Mouse (Mus musculus) neural tube, embryonic 10.5 days (tissue): ENCODE measurements at regions not wholly inside any gene's neighbourhood (a gene's known extent, or its start where the extent isn't known, plus 50 kb on each side); places are given as distances from the start of the nearest gene placed in this dataset.

Source experiments
- DNase-seq: peaks from one replicate; pipeline ENCODE4 v3.0.0-alpha.2; 2017; ENCODE audit warnings: low spot score; ENCODE audit errors: extremely low spot score

DNA sequence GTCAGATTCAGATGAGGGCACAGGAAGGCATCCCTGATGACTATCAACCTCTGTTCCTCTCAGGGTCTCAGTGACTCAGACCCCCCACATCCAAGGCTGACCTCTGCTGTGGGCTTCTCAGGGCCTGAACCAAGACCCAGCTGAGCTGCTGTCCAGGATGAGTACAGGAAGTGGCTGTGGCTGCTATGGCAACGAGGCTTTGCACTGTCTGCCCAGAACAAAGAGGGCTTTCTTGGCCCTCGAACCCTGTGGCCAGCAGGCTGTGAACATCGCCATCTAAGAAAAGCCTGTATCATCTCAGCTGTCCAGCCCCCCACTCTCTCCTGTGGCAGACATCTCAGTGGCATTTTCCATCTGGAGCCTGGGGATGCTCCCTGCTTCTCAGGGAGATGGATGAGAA lies 159.5 kb downstream of the 3100002H09Rik start:
- peak; percentile 79 for DNase-seq

DNA sequence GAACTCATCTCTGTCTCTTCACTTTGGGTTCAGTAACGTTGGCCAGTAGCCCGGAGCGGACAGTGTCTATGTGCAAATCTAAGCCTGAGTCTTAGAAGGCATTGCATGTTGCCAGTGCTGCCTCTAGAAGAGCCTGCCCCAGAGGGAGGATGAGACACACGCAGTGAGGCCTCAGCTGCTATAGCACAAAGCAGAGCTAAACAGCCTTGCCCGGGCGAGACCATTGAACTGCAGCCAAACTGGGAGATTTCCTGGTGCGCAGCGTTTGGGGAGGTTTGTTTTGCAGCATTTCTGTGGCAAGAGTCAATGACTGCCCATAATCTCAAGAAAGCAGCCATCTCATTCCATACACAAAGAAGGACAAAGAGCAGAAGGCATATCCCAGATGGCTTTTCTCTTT lies 164.0 kb downstream of the 3100002H09Rik start:
- no peak for DNase-seq

DNA sequence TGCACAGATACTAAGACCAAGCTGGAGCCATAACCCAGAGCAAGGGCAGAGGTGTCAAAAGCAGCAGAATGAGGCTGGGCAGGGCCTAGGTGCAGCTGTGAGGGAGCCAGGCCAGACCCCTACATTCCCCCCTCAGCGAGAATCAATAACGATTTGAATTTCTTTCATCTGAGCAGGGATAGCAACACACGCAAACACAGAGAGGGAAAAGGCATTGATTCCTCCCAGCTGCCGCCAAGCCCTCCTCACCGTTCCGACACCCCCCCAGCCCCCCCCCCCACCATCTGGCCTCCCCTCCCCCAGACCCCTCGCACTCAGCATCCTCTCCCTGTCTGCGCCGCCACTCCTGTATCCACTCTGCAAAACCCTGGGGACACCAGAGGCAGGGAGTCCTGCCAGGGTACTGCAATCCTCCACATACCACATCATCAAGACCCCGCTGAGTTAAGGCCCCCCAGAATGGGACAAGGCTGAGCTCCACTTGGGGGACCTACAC lies 166.9 kb downstream of the 3100002H09Rik start:
- peak; percentile 46 for DNase-seq

DNA sequence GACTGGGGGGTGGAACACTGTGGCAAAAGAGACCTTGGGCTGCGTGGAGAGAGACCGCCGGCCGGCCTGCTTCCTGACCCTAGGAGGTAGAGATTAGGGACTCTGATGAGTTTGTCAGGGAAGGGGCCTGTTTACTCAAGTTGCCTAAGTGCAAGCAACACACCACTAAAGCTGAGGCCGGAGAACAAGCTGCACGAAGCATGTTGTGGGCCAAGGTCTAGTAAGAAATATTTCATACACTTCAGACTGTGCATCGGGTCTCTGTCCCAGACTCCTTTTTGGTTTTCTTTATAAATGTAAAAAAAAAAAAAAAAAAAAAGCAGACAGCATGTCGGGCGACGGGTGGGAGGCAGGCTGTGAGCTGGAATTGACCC lies 167.5 kb downstream of the 3100002H09Rik start:
- DNase-seq, result no peak

DNA sequence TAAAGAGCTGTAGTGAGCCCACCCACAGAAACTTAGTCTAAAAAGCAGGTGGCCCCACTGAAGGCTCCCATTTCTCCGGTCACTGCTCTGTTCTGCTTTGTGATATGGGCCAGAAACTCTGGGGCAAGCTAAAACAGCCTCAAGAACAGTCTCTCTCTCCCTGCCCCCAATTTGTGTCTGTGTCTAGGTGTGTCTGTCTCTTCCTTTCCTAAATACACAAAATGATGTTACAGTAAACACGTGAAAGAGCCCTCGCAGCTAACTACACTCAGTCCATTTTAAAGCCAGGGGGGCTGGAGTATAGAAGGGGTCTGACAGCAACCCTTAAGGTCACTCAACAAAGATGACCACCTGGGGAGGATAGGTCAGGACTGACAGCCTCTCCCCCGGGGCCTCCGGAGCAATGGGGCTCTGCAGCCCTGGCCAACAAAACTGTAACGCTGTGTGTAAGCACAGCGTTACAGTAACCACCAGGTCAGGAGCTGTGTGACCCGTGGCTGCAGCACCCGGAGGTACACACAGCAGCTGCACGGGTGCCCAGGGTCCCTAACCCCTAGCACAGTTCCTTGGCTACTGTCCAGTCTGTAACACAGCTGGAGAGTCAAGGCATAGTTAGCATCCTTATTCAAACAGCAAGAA lies 168.0 kb downstream of the 3100002H09Rik start:
- no peak for DNase-seq

DNA sequence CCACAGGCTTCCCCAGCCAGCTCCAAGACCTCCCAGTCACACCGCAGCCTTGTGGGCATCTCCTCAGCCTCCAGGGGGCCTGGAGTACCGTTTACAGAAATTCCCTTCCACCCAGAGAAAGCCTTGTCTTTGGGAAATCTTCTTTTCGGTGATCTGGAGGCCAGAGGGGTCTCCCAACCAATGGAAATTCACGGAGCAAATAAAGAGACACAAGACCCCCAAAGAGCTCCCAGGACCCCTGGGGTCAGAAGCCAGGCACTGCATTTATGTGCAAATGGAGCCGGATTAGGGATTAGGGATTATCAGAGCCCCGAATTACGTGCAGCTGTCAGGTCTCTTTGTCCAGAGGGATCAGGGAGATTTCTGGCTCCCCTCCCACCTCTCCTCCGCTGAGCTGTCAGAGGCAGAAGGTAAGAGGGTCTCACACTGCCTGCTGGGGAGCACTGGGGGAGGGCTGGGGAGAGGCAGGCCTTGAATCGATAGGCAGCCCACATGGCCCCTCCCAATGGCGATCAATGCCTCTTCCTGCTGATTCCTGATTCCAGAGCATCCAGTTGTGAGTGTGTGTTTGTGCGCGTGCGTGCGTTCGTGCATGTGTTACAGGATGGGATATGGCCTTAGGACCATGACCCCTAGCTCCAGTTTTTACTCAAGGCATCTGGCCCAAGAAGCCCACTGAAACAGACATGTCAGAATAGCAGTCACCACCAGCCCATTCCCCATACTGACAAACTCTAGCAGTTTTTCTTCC lies 168.7 kb downstream of the 3100002H09Rik start:
- no peak for DNase-seq

DNA sequence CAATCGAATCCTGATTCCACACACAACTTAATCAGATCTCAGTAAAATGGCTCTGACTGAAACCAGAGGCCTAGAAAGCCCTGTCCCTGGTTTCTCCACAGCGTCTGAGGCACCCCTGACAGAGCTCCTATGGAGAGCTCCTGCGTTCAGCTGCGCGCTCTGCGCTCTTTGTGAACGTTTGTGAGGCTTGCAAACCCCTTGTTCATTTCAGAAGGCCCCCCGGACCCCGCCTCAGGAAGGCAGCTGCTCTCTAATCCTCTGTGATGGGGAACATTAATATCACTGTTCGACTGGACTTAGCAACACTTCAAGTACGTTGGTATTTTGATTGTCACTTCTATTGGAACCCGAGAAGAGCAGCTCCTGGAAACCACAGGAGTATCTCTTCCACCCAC lies 175.6 kb downstream of the 3100002H09Rik start:
- no peak for DNase-seq

DNA sequence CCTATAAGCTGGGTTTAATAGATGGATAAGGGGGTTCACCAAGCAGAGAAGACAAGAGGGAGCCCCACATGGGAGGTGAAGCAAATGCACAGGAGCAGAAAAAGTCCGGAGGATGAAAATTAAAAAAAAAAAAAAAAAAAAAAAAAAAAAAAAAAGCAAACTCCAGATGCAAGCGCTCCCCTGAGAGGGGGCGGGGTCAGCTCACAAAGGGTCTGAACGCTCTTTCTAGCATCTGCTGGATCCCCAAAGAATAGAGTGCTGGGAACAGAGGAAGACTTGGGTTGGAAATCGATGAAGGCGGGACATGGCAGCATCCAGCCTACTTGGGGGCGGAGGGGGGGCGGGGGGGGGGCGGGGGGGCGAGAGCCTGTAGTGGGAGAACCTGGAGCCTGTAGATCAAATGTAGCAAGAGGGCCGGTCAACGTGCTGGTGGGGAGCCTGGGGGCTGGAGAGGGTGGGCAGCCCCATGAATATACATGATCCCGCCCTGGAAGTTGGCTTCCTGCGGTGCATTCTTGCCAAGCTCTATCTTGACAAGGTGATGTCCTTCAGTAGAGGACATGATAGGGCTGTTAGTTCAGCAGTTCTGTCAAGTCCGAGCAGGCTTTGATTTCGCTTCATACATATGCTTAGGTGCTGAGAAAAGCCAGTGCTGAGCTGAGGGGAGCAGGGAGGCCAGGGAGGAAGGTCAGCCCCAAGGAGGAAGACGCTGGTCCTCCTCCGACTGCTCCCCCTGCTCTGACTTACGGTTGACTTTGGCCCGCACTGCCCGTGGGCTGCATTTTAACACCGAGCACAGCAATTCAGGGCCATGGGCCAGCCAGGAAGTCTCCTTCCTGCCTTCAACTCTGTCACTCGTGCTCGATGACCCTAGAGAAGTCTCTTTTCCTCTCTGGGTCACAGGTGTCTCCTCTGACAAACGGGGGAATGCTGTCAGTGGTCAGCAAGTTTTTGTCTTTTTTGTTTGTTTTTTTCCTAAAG lies 176.3 kb downstream of the 3100002H09Rik start:
- no peak for DNase-seq

DNA sequence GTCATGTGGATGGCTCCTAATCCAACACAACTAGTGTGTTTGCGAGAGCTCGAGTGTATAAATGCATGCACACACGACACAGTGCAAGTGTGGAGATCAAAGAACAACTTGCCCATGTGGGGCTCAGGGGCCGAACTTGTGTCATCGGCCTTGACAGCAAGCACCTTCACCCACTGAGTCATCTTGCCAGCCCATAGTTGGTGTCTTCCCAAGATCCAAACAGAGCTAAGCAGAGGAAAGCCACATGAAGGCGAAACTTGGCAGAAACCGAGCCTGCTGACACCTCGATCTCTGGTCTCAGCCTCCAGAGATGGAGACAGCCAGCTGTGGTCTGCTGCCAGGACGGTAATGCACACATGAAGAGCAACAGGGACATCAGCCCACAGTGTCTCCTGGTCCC lies 177.1 kb downstream of the 3100002H09Rik start:
- DNase-seq, result no peak

DNA sequence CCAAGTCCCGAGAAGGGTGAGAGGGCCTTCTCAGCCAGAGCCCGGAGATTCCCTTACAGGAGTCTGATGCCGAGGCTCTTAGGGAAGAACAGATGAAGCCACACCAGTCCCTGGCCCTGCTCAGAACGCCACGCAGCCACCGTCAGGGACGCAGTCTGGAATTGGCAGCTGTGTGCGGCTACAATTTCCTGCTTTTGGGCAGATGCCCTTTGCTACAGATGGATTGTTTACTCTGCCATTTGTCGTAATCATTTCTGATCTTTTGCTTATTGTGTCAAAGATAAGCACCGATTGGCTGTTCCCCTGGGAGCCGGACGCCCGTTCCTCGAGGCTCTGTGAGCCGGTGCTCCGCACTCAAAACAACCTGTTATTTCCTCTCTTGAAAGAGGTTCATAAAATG lies 179.4 kb downstream of the 3100002H09Rik start:
- no peak for DNase-seq

DNA sequence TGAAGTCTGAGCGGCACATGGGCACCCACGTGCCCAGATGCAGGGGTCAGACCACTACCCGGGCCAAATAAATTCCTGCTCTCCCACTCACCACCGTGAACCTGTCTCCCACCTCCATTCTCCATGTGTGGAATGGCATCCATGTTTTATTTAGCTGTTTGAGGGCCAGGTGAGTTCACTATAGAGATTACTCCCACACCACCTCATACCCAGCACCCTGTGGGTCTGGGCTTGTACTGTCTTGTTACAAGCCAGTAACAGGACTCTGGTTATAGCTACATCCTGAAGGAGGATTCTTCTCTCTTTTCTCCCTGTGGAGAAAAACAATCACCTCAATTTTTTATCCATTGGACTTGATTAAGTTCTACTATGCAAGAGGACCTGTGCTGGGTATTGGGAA lies 181.8 kb downstream of the 3100002H09Rik start:
- DNase-seq, result no peak

DNA sequence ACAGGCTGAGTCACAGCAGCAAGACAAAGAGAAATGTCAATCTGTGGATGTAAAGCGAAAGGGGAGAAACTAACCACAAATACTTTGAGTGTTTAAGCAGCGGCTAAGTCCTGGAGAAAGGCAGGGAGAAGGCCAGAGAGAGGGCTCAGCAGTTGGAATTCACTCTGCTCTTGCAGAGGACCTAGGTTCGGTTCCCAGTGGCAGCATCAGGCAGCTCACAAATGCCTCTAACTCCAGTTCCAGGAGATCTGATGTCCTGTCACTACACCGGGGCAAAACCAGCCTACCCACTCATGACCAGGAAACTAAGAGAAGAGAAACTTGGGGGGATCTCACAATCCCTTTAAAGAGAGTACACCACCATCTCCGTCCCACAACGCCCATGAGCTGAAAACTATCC lies 188.2 kb downstream of the 3100002H09Rik start:
- DNase-seq, result no peak

DNA sequence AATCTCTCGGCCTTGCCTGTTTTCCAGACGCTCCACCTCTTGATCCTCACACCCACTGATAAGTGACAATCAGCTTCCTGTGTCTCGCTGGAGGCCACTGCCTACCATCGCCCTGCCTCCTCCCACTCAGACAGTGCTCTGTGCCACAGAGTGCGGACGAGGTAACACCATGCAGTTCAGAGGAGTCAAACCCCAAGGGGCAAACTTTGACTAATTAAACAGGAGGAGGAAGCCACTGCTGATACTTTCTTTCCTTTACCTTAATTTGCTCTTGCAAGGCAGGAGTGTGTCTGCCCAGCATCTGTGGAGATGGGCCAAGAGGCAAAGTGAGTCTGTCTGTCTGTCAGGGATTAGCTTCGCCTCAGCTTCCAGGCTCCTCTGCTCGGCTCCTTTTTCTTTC lies 192.2 kb downstream of the 3100002H09Rik start:
- no peak for DNase-seq

DNA sequence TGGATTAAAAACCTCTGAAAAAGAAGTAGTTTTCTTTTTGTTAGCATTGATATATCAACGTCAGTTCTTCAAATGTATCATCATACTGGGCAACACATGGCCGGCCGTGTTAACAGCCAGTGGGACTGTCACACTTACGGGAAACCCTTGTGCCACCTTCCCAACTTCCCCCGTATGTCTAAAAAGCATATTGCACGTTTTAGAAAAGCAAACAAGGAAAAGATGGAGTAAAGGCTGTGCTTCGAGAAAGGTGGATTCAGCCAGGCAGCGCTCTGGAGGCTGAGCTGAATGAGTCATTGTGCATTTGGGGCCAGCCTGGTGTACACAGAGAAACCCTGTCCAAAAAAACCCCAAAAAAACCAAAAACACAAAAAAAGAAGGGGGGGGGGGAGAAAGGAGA lies 193.4 kb downstream of the 3100002H09Rik start:
- DNase-seq, result no peak

DNA sequence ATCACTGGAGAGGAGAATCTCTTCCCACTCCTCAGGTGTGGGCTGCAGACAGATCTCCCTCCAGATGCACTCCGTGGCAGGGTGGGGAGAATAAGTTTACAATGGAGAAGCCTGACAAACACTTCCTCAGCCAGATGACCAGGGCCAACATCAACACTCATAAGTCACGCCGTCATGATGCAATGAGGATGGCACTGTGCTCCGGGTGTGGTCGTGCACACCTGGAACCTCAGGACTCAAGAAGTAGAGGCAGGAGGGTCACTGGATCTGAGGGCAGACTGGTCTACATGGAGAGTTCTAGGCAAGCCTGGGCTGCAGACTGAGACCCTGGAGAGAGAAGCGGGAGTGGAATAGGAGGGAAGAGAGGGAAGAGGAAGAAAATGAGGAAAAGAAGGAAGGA lies 194.3 kb downstream of the 3100002H09Rik start:
- DNase-seq, result no peak

DNA sequence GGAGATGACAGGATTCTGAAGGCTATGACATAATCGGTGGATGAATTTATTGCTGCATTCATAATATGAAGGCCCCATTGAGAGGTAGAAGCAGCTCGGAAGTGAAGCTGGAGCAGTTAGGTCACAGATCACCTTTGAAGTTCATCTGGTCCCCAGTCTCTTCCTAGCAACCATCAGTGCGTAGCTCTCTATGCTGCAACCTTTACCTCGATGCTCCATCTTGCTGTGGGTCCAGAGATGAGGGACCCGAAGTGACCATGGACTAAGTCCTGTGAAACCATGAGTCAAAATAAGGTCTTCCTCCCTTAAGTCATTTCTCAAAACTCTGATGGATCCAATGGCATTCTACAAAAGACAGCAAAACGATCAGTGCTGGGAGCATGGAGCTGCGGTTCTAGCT lies 196.2 kb downstream of the 3100002H09Rik start:
- no peak for DNase-seq

DNA sequence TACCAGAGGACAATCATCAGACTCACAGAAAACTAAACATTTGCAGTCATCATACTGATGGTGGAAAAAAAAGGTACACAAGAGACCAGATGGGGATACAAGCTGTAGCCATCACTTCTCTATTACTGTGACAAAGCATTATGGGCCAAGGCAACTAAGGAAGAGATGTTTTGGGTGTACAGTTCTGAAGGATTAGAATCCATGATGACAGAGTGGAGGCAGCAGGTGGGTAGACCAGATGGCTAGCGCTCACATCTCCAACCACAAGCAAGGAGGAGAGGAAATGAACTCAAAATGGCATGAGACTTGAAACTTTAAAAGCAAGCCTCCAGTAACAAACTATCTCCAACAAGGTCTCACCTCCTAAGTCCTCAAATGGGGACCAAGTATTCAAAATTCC lies 201.3 kb downstream of the 3100002H09Rik start:
- DNase-seq, result no peak

DNA sequence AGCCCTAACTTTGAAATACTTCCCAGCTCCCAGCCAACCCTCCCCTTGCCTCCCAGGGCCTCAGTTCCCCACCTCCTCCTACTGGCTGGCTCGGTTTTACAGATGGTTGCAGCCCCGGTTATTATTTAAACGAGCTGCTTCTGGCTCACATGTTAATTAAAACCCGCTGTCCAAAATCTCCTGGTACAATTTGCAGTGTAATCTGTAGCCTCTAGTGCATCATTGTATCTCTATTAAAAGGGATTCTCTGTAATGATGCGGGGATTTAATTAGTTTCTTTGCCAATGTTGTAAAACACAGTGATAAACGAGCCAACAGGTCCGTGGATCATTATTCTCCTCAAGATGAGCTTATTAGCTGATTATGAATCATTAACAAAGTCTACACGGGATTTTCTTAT lies 208.5 kb downstream of the 3100002H09Rik start:
- DNase-seq, result no peak

DNA sequence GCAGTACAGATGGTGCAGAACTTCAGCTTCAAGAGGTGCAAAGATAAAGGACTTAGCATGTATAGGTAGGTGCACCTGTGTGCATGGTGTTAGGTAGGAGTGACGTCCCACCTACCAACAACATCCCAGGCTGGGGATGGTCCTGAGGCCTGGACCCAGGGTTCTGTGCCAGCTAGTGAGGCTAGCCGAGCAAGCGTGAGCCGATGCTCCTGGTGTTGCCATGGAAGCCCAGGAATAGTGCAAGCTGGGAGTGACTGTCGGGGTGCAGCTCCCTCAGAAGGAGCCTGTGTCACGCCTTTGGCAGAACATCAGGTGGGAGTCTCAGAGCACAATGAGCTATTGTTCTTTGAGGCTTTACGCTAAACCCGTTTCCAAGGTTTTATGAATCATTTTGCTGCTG lies 209.9 kb downstream of the 3100002H09Rik start:
- no peak for DNase-seq

DNA sequence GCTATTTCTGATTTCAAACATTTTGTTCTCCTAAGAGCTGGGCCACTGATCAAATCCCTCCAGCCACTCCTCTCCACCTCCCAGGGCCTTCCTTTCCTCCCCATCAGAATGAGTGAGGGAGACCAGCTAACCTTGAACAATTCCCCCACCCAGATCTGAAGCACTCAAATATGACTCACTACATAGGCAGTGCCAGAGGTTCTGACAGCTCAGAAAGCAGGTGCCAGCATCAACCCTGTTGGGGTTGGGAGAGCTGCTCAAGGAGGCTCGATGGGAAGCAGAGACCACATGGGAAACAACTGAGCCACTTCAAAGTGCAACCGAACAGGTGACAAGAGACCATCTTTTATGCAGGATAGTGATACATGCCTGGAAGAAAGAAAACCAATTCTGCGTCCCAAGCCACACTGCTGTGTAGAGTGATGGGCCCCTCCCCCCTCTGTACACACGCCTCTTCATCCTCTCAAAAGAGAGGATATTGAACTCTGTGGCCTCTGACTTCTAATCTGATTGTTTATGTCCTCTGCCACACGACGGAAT lies 210.4 kb downstream of the 3100002H09Rik start:
- no peak for DNase-seq

DNA sequence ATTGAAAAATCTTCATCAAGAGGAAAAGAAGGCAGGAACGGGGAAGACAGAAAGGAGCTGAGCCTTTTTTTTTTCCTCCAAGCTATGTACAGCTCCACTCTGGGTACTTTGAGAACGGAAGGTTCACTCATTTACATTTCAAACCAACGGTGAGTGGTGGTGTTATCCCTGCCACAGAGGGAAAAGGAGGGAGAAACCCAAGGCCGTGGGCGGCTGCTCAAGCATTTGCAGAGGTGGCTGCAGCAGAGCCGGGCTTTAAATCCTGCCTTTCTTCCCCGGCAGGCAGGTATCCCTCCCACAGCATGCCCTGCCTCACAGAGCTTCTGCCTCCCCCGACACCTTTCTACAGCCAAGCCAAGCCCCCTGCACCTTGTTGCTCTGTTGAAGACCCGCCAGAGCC lies 212.2 kb downstream of the 3100002H09Rik start:
- DNase-seq, result no peak
